Mouse (Mus musculus): ENCODE results near the gene Gap43.
A peak's percentile ranks its signal among the peaks of the same experiment; 100 is the strongest.
"Not testable (repeated sequence)": the region's sequence is repeated elsewhere in the genome, so short reads cannot be mapped to it uniquely, and the experiment has no call there.

Gap43 gene

GRCm38 (mm10) chr16:42294481-42294880 lies 46.0 kb downstream of the Gap43 start:
- DNase-seq (ENCODE audit: low read depth, low spot score) = no peak

GRCm38 (mm10) chr16:42294056-42294455 lies 46.4 kb downstream of the Gap43 start:
- DNase-seq (ENCODE audit: low read depth, low spot score) = no peak

- DNase-seq (ENCODE audit: low read depth, low spot score) = no peak
Observed at GRCm38 (mm10) chr16:42291572-42291971, 48.9 kb downstream of the Gap43 start.

GRCm38 (mm10) chr16:42284005-42284404 lies 56.4 kb downstream of the Gap43 start:
- no peak for DNase-seq (ENCODE audit: low read depth, low spot score)

- no peak for DNase-seq (ENCODE audit: low read depth, low spot score)
Observed at GRCm38 (mm10) chr16:42277713-42278112, 62.7 kb downstream of the Gap43 start.

- DNase-seq (ENCODE audit: low read depth, low spot score) = no peak
Observed at GRCm38 (mm10) chr16:42277268-42277667, 63.2 kb downstream of the Gap43 start.

GRCm38 (mm10) chr16:42276216-42277141 lies 64.0 kb downstream of the Gap43 start:
- peak; percentile 65 for DNase-seq (ENCODE audit: low read depth, low spot score)

GRCm38 (mm10) chr16:42275518-42276215 lies 64.8 kb downstream of the Gap43 start:
- DNase-seq (ENCODE audit: low read depth, low spot score) = no peak

GRCm38 (mm10) chr16:42271213-42271612 lies 69.2 kb downstream of the Gap43 start:
- DNase-seq (ENCODE audit: low read depth, low spot score) = no peak

GRCm38 (mm10) chr16:42269587-42269967 lies 70.9 kb downstream of the Gap43 start:
- no peak for DNase-seq (ENCODE audit: low read depth, low spot score)

- peak; percentile 63 for DNase-seq (ENCODE audit: low read depth, low spot score)
Observed at GRCm38 (mm10) chr16:42268843-42269586, 71.4 kb downstream of the Gap43 start.

- no peak for DNase-seq (ENCODE audit: low read depth, low spot score)
Observed at GRCm38 (mm10) chr16:42265185-42265584, 75.3 kb downstream of the Gap43 start.

- DNase-seq (ENCODE audit: low read depth, low spot score) = no peak
Observed at GRCm38 (mm10) chr16:42262935-42263542, 77.4 kb downstream of the Gap43 start.

- no peak for DNase-seq (ENCODE audit: low read depth, low spot score)
Observed at GRCm38 (mm10) chr16:42255693-42256092, 84.8 kb downstream of the Gap43 start.

- no peak for DNase-seq (ENCODE audit: low read depth, low spot score)
Observed at GRCm38 (mm10) chr16:42255222-42255621, 85.2 kb downstream of the Gap43 start.

- no peak for DNase-seq (ENCODE audit: low read depth, low spot score)
Observed at GRCm38 (mm10) chr16:42252252-42252651, 88.2 kb downstream of the Gap43 start.

- not testable (repeated sequence) for DNase-seq (ENCODE audit: low read depth, low spot score)
Observed at GRCm38 (mm10) chr16:42244121-42244520, 96.3 kb downstream of the Gap43 start.

- DNase-seq (ENCODE audit: low read depth, low spot score) = no peak
Observed at GRCm38 (mm10) chr16:42231306-42231705, 109.1 kb downstream of the Gap43 start.

Data from embryo, embryonic 11.5 days (tissue).